Comparison of ENCODE assay signal across 13 mouse cellular contexts in the genomic region with DNA sequence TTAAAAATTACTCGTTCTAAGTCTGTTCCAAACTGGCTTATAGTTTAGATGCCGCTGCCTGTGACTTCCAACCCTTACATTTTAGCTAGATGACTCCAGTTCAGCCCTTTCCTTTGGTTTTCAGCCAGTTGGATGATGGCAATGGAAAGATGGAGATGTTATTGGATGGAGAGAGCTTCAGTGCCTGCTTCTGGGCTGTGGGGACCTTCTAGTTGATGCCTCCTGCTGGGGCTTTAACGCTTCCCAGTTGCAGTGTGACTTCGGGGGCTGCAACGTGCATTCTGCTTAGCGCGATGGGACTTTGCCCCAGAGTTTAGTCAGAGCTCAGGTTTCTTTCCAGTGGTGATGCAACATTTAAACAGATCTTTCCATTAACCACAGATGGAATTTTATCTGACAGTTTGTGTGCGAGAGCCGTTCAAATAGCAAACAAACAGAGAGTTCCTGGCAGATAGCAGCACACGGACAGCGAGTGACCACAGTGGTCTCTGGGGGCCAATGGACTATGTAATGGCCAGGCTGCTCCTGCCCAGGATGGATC. TPM values are rescaled to one million over a fixed set of nuclear protein-coding genes. Genes with fewer than 3 reads are reported as not detected.
DNase-seq lines count a peak whose midpoint lies in the region; ATAC-seq lines count a peak whose summit lies in the region.
"Had no signal": no experiment of that assay in that cellular context is flagged by ENCODE, and none has a peak within 500 bp of the region (broad histone marks: within the 10 kb centered on the region; RNA-seq: fewer than 3 reads in every experiment).

No protein-coding gene starts in this region.

- WGBS in liver, embryonic 12.5 days (ENCODE audit: insufficient replicate concordance) = 39% methylated on average over 11 of the region's 11 CpGs

- no peak overlapping the region for H3K4me2 ChIP-seq in liver, embryonic 12.5 days
- H3K4me2 ChIP-seq: embryonic facial prominence, embryonic 12.5 days; hindbrain, embryonic 13.5 days had no signal

- no peaks in the 10 kb centered on the region for H3K4me1 ChIP-seq in liver, embryonic 12.5 days
- H3K4me1 ChIP-seq: hindbrain, embryonic 13.5 days had no signal

- DNase-seq in gastrocnemius, adult 18-20 months (ENCODE audit: low spot score) = peak; percentile 62
- no peak for DNase-seq in gastrocnemius, postnatal 14 days
- peak; percentile 24 for DNase-seq in Muller cell, postnatal 12 days (ENCODE audit: inconsistent ontology term)
- peak; percentile 60 to 68 for DNase-seq in heart, postnatal 10 days
- DNase-seq in left cerebral cortex, postnatal 10 days (ENCODE audit: extremely low spot score in 1 of 2, low spot score in 2 of 2) = no peak
- DNase-seq in ovary, adult 18-20 months (ENCODE audit: low spot score) = no peak
- no peak for DNase-seq in embryo, embryonic 11 days
- DNase-seq: adrenal gland, postnatal 25 days; cerebellum, adult 11 months; kidney, adult 9 months had no signal

- no peak overlapping the region; the same call in 1 of the 2 replicates for H3K27ac ChIP-seq in liver, embryonic 12.5 days
- H3K27ac ChIP-seq: embryonic facial prominence, embryonic 12.5 days; hindbrain, embryonic 13.5 days had no signal

- intact Hi-C loops in gastrocnemius, postnatal 14 days (cut with DNase I; ENCODE audit: low total_unique reads) = no loop called here
- intact Hi-C loops in heart, postnatal 10 days (cut with DNase I) = no loop called here
- intact Hi-C loops in left cerebral cortex, postnatal 10 days (cut with DNase I) = no loop called here

- H3K36me3 ChIP-seq in liver, embryonic 12.5 days = no peaks in the 10 kb centered on the region
- H3K36me3 ChIP-seq: embryonic facial prominence, embryonic 12.5 days; hindbrain, embryonic 13.5 days had no signal

- peak; percentile 53 for ATAC-seq in liver, embryonic 12.5 days

- H3K27me3 ChIP-seq in liver, embryonic 12.5 days (replicated peaks) = no peaks in the 10 kb centered on the region
- H3K27me3 ChIP-seq: embryonic facial prominence, embryonic 12.5 days; hindbrain, embryonic 13.5 days had no signal

- no peak overlapping the region for H3K4me3 ChIP-seq in liver, embryonic 12.5 days
- H3K4me3 ChIP-seq: embryonic facial prominence, embryonic 12.5 days; hindbrain, embryonic 13.5 days had no signal

- H3K9me3 ChIP-seq in liver, embryonic 12.5 days (replicated peaks) = no peaks in the 10 kb centered on the region
- H3K9me3 ChIP-seq: embryonic facial prominence, embryonic 12.5 days; hindbrain, embryonic 13.5 days had no signal

- H3K9ac ChIP-seq in liver, embryonic 12.5 days = no peak overlapping the region
- H3K9ac ChIP-seq: embryonic facial prominence, embryonic 12.5 days; hindbrain, embryonic 13.5 days had no signal

RNA-seq across cellular contexts. Expression of a gene that starts 53.3 kb away (rescaled TPM):
- 10 to 100 TPM; 15.8 to 19.4 TPM for total RNA-seq in gastrocnemius, adult 18-20 months (2021)
- total RNA-seq in gastrocnemius, postnatal 14 days (2021) = 10 to 100 TPM; 31.6 to 39.6 TPM
- 10 to 100 TPM; 75.5 to 83.3 TPM for total RNA-seq in heart, postnatal 10 days (2021)
- polyA plus RNA-seq in liver, embryonic 12.5 days (2016; fragmentation: Nextera tagmentation; extraction: Ambion mirVana) = 0.87 and 1.0 TPM in 2 replicates
- total RNA-seq in left cerebral cortex, postnatal 10 days (2021) = 1 to 10 TPM; 7.6 to 7.7 TPM

Comparison
In these comparisons a context has a peak if more than half of its experiments do, and no peak if none do; other contexts are left out.
1. DNase-seq: peak in gastrocnemius, adult 18-20 months (single experiment), Muller cell, postnatal 12 days (single experiment) and heart, postnatal 10 days (2 of 2); none in gastrocnemius, postnatal 14 days (single experiment), left cerebral cortex, postnatal 10 days (0 of 2), ovary, adult 18-20 months (single experiment) and embryo, embryonic 11 days (single experiment).